Mouse (Mus musculus) limb, embryonic 15.5 days (tissue): ENCODE data around the gene Adprhl1. TPM values are rescaled to one million over a fixed set of nuclear protein-coding genes. Genes with fewer than 3 reads are reported as not detected.

Experiments used
- ATAC-seq: fragments of 200-750 bp; cut with Nextera tagmentation; 2 replicates; pipeline ENCODE4 v1.8.0; 2017; ENCODE audit warnings: low read depth, moderate TSS enrichment; ENCODE audit not compliant: insufficient number of reproducible peaks, low FRiP score, low TSS enrichment
- H3K27ac ChIP-seq: fragments of 300-500 bp; sonication (generic); 2 replicates; pipeline ENCODE4 v1.5.1; 2015; ENCODE audit warnings: moderate library complexity, mild to moderate bottlenecking, inconsistent platforms
- H3K27me3 ChIP-seq: fragments of 300-500 bp; sonication (generic); 2 replicates; pipeline ENCODE4 v1.6.1; 2015; ENCODE audit warnings: inconsistent platforms
- H3K36me3 ChIP-seq: fragments of 300-500 bp; sonication (generic); 2 replicates; pipeline ENCODE4 v1.6.1; 2015; ENCODE audit warnings: inconsistent platforms
- H3K4me1 ChIP-seq: fragments of 300-500 bp; sonication (generic); 2 replicates; pipeline ENCODE4 v1.6.1; 2015; ENCODE audit warnings: inconsistent platforms
- H3K4me2 ChIP-seq: fragments of 300-500 bp; sonication (generic); 2 replicates; pipeline ENCODE4 v1.6.1; 2015; ENCODE audit warnings: mild to moderate bottlenecking, inconsistent platforms
- H3K4me3 ChIP-seq: fragments of 300-500 bp; sonication (generic); 2 replicates; pipeline ENCODE4 v1.5.1; 2015; ENCODE audit warnings: mild to moderate bottlenecking, inconsistent platforms
- H3K9ac ChIP-seq: fragments of 300-500 bp; sonication (generic); 2 replicates; pipeline ENCODE4 v1.6.1; 2015; ENCODE audit warnings: inconsistent platforms
- H3K9me3 ChIP-seq: fragments of 300-500 bp; sonication (generic); 2 replicates; pipeline ENCODE4 v1.6.1; 2016; ENCODE audit warnings: inconsistent platforms
- WGBS: fragments of 180-500 bp; shearing (Covaris S2); methylation state at CpG from one replicate; pipeline ENCODE4 v1.1.7; 2015; 5-methylcytosine and 5-hydroxymethylcytosine counted together
- polyA plus RNA-seq: library from polyadenylated mRNA; unstranded; fragments of >200 nt; fragmentation: Nextera tagmentation; extraction: Ambion mirVana; gene quantifications from 2 replicates; pipeline ENCODE4 v1.2.1, GENCODE M21; 2015

The Adprhl1 gene
- polyA plus RNA-seq, 1 experiment from 2014 or later: 5.0 TPM

DNA sequence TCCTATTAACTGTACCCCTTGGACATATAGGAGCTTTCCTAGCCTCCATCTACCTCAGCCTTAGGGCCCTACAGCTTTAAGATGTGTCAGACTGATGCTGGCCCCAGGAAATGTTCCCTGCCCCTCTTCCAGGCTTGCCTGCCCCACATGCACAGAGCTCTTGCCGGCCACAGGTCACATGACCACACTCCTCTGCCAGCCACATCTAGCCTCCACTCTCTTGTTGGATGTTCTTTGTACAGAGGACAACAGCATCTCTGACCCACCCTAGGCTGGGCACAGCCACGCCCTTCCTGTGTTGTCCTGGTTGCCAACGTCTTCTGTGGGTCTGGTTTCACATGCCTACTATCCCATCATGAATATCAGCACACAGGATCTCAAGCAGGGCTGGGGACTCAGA lies 26.8 kb downstream of the Adprhl1 start:
- no peaks in the 10 kb centered on the region for H3K36me3 ChIP-seq
- H3K4me3 ChIP-seq: no peak overlapping the region
- H3K27ac ChIP-seq: no peak overlapping the region
- H3K27me3 ChIP-seq: no peaks in the 10 kb centered on the region
- no peak overlapping the region for H3K9ac ChIP-seq
- no peak overlapping the region for H3K4me2 ChIP-seq
- 44% methylated on average over 3 of the region's 3 CpGs for WGBS
- ATAC-seq: no peak
- H3K4me1 ChIP-seq: peaks cover 13% of the 10 kb centered on the region
- H3K9me3 ChIP-seq: no peaks in the 10 kb centered on the region

- Histone ChIP-seq H3K9ac (no peak overlapping the region), H3K4me1 (peaks cover 16% of the 10 kb centered on the region), H3K27ac (no peak overlapping the region), H3K4me2 (no peak overlapping the region), H3K27me3 (no peaks in the 10 kb centered on the region), H3K9me3 (no peaks in the 10 kb centered on the region), H3K36me3 (no peaks in the 10 kb centered on the region), H3K4me3 (no peak overlapping the region)
- ATAC-seq: peak; percentile 42; the same call in 1 of the 2 replicates
- WGBS: 63% methylated on average over 6 of the region's 6 CpGs
Measured at GRCm38 (mm10) chr8:13226288-13226687, 27.7 kb downstream of the Adprhl1 start.

DNA sequence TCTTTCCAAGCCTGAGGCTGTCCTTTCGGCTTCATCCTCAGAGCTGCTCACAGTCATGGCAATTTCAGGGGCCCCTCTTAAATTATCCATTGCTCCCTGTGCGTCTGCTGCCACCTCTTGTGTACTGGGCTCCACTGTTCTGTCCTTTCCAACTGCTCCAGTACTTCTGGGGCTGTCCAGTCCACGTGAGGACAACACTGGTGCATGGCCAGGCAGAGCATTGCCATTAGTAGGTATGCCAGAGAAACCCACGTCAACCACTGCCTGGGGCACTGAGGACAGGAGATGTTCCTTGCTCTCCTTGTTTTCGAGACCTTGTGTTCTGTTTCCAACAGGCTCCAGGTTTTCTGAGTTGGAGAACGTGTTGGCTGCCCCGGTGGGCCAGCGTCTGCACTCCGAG lies 29.5 kb downstream of the Adprhl1 start:
- 77% methylated on average over 9 of the region's 9 CpGs for WGBS
- H3K36me3 ChIP-seq: no peaks in the 10 kb centered on the region
- H3K27ac ChIP-seq: no peak overlapping the region
- no peak overlapping the region for H3K9ac ChIP-seq
- H3K27me3 ChIP-seq: no peaks in the 10 kb centered on the region
- H3K4me1 ChIP-seq: peaks cover 11% of the 10 kb centered on the region
- H3K9me3 ChIP-seq: no peaks in the 10 kb centered on the region
- no peak overlapping the region for H3K4me2 ChIP-seq
- no peak for ATAC-seq
- no peak overlapping the region for H3K4me3 ChIP-seq

DNA sequence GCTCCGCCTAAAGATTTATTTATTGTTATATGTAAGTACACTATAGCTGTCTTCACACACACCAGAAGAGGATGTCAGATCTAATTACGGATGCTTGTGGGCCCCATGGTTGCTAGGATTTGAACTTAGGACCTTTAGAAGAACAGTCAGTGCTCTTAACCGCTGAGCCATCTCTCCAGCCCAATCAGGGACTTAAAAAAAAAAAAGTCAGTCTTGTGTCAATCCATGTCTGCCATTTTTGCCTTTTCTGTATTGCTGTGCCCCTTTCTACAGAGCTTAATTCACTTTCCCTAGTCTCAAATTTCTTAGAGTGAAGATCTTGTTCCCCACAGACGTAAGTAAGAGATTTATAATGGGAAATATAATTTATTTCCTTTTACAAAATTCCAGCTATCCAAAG lies 35.5 kb downstream of the Adprhl1 start:
- 80% methylated on average over 4 of the region's 4 CpGs for WGBS
- H3K4me1 ChIP-seq: peaks cover 9% of the 10 kb centered on the region

DNA sequence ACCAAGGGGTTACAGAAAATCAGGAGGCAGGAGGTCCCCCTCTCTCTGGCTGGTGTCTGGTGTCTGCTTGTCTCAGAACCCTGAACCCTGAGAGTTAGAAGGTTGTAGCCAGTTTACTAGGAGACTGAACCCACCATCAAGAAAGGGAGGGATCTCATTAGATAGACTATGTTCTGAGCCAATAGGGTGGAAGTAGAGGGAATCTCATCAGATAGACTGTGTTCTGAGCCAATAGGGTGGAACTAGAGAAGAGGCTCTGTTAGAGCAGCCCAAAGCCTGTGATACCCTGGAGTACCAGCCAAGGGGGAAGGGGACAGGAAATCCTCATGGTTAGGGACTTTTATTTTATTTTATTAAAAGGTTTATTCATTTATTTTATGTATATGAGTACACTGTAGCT lies 36.0 kb downstream of the Adprhl1 start:
- no peak overlapping the region for H3K27ac ChIP-seq

More for the DNA sequence above, 35.5 kb downstream of the Adprhl1 start:
- Histone ChIP-seq H3K9me3 (no peaks in the 10 kb centered on the region), H3K4me2 (no peak overlapping the region), H3K4me3 (no peak overlapping the region), H3K36me3 (no peaks in the 10 kb centered on the region), H3K9ac (no peak overlapping the region), H3K27me3 (0 out of 2 replicates have a peak, but pooled peaks cover 3% of the 10 kb centered on the region), H3K27ac (no peak overlapping the region)
- no peak for ATAC-seq

GRCm38 (mm10) chr8:13217093-13217492 lies 36.9 kb downstream of the Adprhl1 start:
- 30% methylated on average over 5 of the region's 5 CpGs for WGBS
- H3K9ac ChIP-seq: no peak overlapping the region
- H3K4me3 ChIP-seq: no peak overlapping the region
- no peaks in the 10 kb centered on the region for H3K36me3 ChIP-seq
- H3K27me3 ChIP-seq: 0 out of 2 replicates have a peak, but pooled peaks cover 3% of the 10 kb centered on the region
- ATAC-seq: no peak
- no peak overlapping the region for H3K4me2 ChIP-seq
- H3K27ac ChIP-seq: no peak overlapping the region
- no peaks in the 10 kb centered on the region for H3K9me3 ChIP-seq
- peaks cover 14% of the 10 kb centered on the region for H3K4me1 ChIP-seq

More for the DNA sequence above, 36.0 kb downstream of the Adprhl1 start:
- no peak for ATAC-seq
- Histone ChIP-seq H3K27me3 (0 out of 2 replicates have a peak, but pooled peaks cover 3% of the 10 kb centered on the region), H3K4me2 (no peak overlapping the region), H3K9ac (no peak overlapping the region), H3K9me3 (no peaks in the 10 kb centered on the region), H3K4me3 (no peak overlapping the region), H3K4me1 (peaks cover 14% of the 10 kb centered on the region), H3K36me3 (no peaks in the 10 kb centered on the region)

DNA sequence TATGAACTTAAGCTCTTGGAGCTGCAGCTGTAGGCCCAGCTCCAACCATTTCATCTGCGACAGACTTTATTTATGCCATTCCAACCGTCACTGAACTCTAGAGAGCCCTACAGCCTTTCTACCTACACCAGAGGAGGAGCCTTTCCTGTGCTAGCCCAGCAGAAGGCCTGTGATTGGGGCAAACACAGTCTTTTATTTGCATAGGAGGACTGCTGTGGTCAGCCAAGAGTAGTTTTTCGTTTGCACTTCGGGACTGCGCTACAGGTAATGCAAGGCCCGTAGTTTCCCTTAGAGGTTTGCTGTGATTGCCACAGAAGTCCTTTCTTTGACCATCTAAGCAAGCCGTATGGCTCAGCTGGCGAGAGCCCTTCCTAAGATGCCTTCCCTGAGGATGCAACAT lies 37.6 kb downstream of the Adprhl1 start:
- Histone ChIP-seq H3K4me2 (no peak overlapping the region), H3K36me3 (no peaks in the 10 kb centered on the region), H3K4me1 (peaks cover 12% of the 10 kb centered on the region), H3K27me3 (0 out of 2 replicates have a peak, but pooled peaks cover 3% of the 10 kb centered on the region), H3K4me3 (no peak overlapping the region), H3K9me3 (no peaks in the 10 kb centered on the region), H3K9ac (no peak overlapping the region), H3K27ac (no peak overlapping the region)
- ATAC-seq: no peak; the same call in 1 of the 2 replicates
- 69% methylated on average over 8 of the region's 8 CpGs for WGBS

- no peak overlapping the region for H3K27ac ChIP-seq
- 24% methylated on average over 10 of the region's 10 CpGs for WGBS
- no peaks in the 10 kb centered on the region for H3K9me3 ChIP-seq
- H3K4me2 ChIP-seq: no peak overlapping the region
- H3K27me3 ChIP-seq: 0 out of 2 replicates have a peak, but pooled peaks cover 3% of the 10 kb centered on the region
- H3K4me3 ChIP-seq: no peak overlapping the region
- H3K4me1 ChIP-seq: peaks cover 12% of the 10 kb centered on the region
- H3K9ac ChIP-seq: no peak overlapping the region
- ATAC-seq: peak; percentile 69
- H3K36me3 ChIP-seq: no peaks in the 10 kb centered on the region
Measured at GRCm38 (mm10) chr8:13213479-13214268, 40.3 kb downstream of the Adprhl1 start.

DNA sequence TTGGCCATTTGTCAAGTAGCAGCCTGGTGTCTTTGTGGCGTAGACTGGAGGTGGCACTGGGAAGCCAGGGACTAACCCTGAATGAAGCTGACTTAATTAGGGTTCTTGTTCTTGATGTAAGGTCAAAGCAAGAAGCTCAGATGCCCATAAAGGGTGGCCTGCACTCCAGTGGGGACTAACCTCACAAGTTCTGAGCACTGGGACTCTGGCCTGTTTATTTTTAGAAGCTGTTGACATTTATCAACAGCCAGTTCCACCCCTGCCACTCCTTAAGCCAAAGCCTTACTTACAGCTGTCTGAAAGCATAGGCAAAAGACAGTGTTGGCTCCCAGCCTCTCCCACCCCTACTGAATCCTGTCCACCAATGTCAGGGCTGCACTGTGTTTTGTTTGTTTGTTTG lies 44.2 kb downstream of the Adprhl1 start:
- Histone ChIP-seq H3K4me3 (no peak overlapping the region), H3K4me1 (peaks cover 12% of the 10 kb centered on the region), H3K9ac (no peak overlapping the region), H3K36me3 (no peaks in the 10 kb centered on the region), H3K4me2 (no peak overlapping the region), H3K27ac (no peak overlapping the region), H3K27me3 (no peaks in the 10 kb centered on the region), H3K9me3 (no peaks in the 10 kb centered on the region)
- no peak for ATAC-seq
- 23% methylated on average over 1 of the region's 1 CpGs for WGBS

DNA sequence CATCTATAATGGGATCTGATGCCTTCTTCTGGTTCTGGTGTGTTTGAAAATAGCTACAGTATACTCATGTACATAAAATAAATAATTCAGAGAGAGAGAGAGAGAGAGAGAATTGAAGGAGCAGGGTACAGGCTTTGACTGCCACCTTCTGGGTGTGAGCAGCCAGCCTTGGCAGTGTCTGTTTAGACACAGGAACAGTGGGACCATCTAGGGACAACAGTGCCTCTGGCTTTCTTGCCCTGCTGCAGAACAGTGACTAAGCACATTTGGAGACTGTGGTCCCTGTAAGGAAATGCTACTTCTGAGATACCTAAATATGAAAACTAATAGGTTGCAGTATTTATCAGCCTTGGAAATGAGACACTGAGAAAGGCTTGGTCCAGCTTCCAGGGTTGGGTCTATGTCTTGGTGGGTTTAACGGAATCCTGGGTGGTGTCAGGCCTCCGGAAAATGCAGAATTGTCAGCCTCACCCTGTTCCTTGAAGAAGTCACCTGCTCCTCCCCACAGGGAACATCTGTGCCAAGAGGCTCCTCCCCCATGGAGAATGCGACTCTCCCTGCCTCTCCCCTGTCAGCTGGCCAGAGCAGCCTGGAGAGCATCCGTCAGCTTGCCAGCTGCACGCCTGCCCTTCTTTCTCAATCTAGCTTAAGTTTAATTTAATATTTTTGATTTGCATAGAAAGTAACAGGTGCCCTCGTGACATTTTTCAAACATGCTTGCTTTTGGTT lies 45.2 kb downstream of the Adprhl1 start:
- Histone ChIP-seq H3K9ac (no peak overlapping the region), H3K4me1 (peaks cover 9% of the 10 kb centered on the region), H3K27ac (no peak overlapping the region), H3K4me2 (no peak overlapping the region), H3K4me3 (no peak overlapping the region), H3K36me3 (no peaks in the 10 kb centered on the region), H3K27me3 (no peaks in the 10 kb centered on the region), H3K9me3 (no peaks in the 10 kb centered on the region)
- no peak for ATAC-seq
- WGBS: 35% methylated on average over 6 of the region's 6 CpGs

DNA sequence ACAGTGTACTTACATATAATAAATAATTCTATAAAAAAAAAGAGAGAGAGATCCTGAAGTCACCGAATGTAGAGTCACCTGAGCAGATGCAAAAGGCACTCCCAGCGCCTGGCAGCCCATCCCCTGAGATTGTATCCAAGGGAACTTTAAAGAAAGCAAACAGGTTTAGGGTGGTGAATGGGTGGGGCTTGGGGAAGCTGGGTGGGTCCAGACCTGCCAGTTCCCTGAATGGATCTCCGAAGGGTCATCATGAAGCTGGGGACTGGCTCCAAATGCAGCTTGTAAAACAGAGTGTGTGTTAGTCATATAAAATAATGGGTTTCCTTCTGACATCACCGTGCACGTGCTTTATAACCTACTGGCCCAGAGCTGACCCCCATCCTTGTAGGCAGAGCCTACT lies 47.7 kb downstream of the Adprhl1 start:
- Histone ChIP-seq H3K9ac (no peak overlapping the region), H3K4me1 (no peaks in the 10 kb centered on the region; the same call in 1 of the 2 replicates), H3K27ac (no peak overlapping the region), H3K4me3 (no peak overlapping the region), H3K27me3 (peaks cover 20% of the 10 kb centered on the region), H3K4me2 (no peak overlapping the region), H3K36me3 (no peaks in the 10 kb centered on the region), H3K9me3 (no peaks in the 10 kb centered on the region)
- 25% methylated on average over 5 of the region's 5 CpGs for WGBS
- no peak for ATAC-seq

- peaks cover 29% of the 10 kb centered on the region for H3K27me3 ChIP-seq
- H3K9ac ChIP-seq: no peak overlapping the region
- no peak overlapping the region for H3K27ac ChIP-seq
- H3K4me2 ChIP-seq: no peak overlapping the region
- peaks cover 7% of the 10 kb centered on the region; the same call in 1 of the 2 replicates for H3K4me1 ChIP-seq
- H3K36me3 ChIP-seq: no peaks in the 10 kb centered on the region
- H3K4me3 ChIP-seq: no peak overlapping the region
- 87% methylated on average over 5 of the region's 5 CpGs for WGBS
- no peak for ATAC-seq
- H3K9me3 ChIP-seq: no peaks in the 10 kb centered on the region
Measured at GRCm38 (mm10) chr8:13205311-13205710, 48.7 kb downstream of the Adprhl1 start.
